Mouse (Mus musculus) E14TG2a.4 (cell line): ENCODE results near the gene Lrrc4c.

Source experiments
- CTCF ChIP-seq: conservative IDR thresholded peaks from 2 replicates; pipeline ENCODE4 v1.5.1; 2014; ENCODE audit warnings: low read length
- NANOG ChIP-seq: IDR thresholded peaks from 2 replicates; pipeline ENCODE4 v1.6.1; 2014; ENCODE audit warnings: borderline replicate concordance, low read length, mixed read lengths
- POU5F1 ChIP-seq: IDR thresholded peaks from 2 replicates; pipeline ENCODE4 v1.6.1; 2014; ENCODE audit warnings: low read length, borderline replicate concordance

DNA sequence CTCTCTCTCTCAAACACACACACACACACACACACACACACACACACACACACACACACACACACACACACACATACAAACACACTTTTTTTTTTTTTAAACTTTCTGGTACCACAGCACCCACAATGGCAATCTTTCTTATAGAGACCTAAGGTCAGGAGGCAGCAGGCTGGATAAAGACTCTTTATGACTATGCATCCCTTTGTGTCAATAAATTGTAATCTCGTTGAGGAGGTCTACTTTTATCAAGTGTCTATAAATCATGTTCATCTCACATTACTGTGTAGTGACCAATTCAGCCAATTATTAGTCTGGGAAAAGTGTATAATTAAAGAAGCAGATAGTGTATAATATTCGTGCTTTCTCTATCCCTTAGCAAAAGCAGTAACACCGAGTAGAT, 1286.2 kb downstream of the Lrrc4c start:
- no peak for TF ChIP-seq CTCF
- no peak for TF ChIP-seq NANOG
- TF ChIP-seq POU5F1 = no peak
